In the genomic region with DNA sequence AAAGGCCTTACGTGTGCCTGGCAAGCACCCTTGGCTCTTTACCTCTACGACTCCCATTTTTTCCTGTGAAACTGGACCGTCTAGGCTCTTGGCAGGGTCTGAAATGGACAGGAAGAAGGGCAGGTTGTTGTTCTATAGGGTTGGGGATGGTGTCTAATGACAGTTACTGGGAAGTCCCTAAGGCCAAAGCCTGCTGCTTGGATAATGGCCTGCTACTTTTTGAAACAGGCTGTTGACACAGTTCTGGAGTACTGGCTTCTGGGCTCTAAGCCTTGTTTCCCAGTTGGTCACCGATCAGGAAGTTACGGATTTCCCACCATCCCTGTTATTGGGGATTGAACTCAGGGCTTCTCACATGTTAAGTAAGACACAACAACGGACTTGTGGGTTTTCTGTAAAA, we compare ENCODE assay signal across 7 mouse cellular contexts. TPM values are rescaled to one million over a fixed set of nuclear protein-coding genes. Genes with fewer than 3 reads are reported as not detected.
A peak's percentile ranks its signal among the peaks of the same experiment; 100 is the strongest.
DNase-seq lines count a peak whose midpoint lies in the region; ATAC-seq and TF ChIP-seq lines count a peak whose summit lies in the region.

No protein-coding gene starts in this region.

- peak overlapping the region; percentile 77 for H3K4me2 ChIP-seq in forebrain, embryonic 14.5 days (ENCODE audit: low read length)
- 0 out of 2 replicates have a peak overlapping the region, but pooled peaks have one; percentile 72 for H3K4me2 ChIP-seq in liver, embryonic 11.5 days

- peaks cover 56% of the 10 kb centered on the region for H3K4me1 ChIP-seq in liver, adult 2 months (ENCODE audit: control insufficient read depth, insufficient read depth, low read length)
- peaks cover 54% of the 10 kb centered on the region for H3K4me1 ChIP-seq in forebrain, embryonic 14.5 days (ENCODE audit: control insufficient read depth, insufficient read depth, low read length)
- peaks cover 41% of the 10 kb centered on the region for H3K4me1 ChIP-seq in liver, embryonic 11.5 days (replicated peaks; ENCODE audit: control insufficient read depth, insufficient read depth, low read length)
- H3K4me1 ChIP-seq in olfactory bulb, adult 2 months (ENCODE audit: control insufficient read depth, insufficient read depth, low read length), result peaks cover 46% of the 10 kb centered on the region

- no peak for TF ChIP-seq CTCF in liver, adult 2 months (IDR thresholded peaks at IDR 0.05; ENCODE audit: low read depth, low read length)
- TF ChIP-seq CTCF in olfactory bulb, adult 2 months (IDR thresholded peaks at IDR 0.05; ENCODE audit: insufficient read depth, low read depth, low read length), result no peak

- peak; percentile 56 for DNase-seq in liver, adult 2 months (ENCODE audit: extremely low read depth, low read depth, low spot score)
- DNase-seq in liver, result no peak
- DNase-seq in forebrain, embryonic 14.5 days (ENCODE audit: low spot score), result no peak
- no peak for DNase-seq in liver, embryonic 11.5 days (ENCODE audit: low spot score)
- DNase-seq in embryo, embryonic 10 days (ENCODE audit: low spot score), result no peak
- no peak for DNase-seq in kidney, adult 11 months

- no peak for ATAC-seq in forebrain, embryonic 14.5 days
- ATAC-seq in liver, embryonic 11.5 days (replicated peaks; ENCODE audit: low FRiP score), result no peak

- no peaks in the 10 kb centered on the region for H3K9me3 ChIP-seq in forebrain, embryonic 14.5 days (replicated peaks; ENCODE audit: control insufficient read depth, low read length)
- H3K9me3 ChIP-seq in liver, embryonic 11.5 days (ENCODE audit: control insufficient read depth, low read length), result no peaks in the 10 kb centered on the region

- 17% methylated on average over 6 of the region's 6 CpGs for WGBS in liver, adult 2 months
- WGBS in forebrain, embryonic 14.5 days, result 94% methylated on average over 6 of the region's 6 CpGs
- WGBS in liver, embryonic 11.5 days, result 89% methylated on average over 6 of the region's 6 CpGs
- 58% methylated on average over 6 of the region's 6 CpGs for WGBS in olfactory bulb, adult 2 months

- H3K27me3 ChIP-seq in liver, adult 2 months (ENCODE audit: control insufficient read depth, insufficient read depth, low read length), result no peaks in the 10 kb centered on the region
- no peaks in the 10 kb centered on the region for H3K27me3 ChIP-seq in forebrain, embryonic 14.5 days (replicated peaks; ENCODE audit: control insufficient read depth, insufficient read depth, low read length)
- H3K27me3 ChIP-seq in liver, embryonic 11.5 days (replicated peaks; ENCODE audit: control insufficient read depth, insufficient read depth, low read length), result no peaks in the 10 kb centered on the region

- no peak for TF ChIP-seq POLR2A in liver, adult 2 months (IDR thresholded peaks at IDR 0.05; ENCODE audit: extremely low read depth, insufficient read depth, low read length)
- no peak for TF ChIP-seq POLR2A in olfactory bulb, adult 2 months (IDR thresholded peaks at IDR 0.05; ENCODE audit: insufficient read depth, low read depth, low read length)

- H3K4me3 ChIP-seq in liver, adult 2 months (ENCODE audit: insufficient read depth, low read depth, low read length), result no peak overlapping the region
- no peak overlapping the region for H3K4me3 ChIP-seq in forebrain, embryonic 14.5 days (ENCODE audit: low read depth, low read length)
- no peak overlapping the region for H3K4me3 ChIP-seq in liver, embryonic 11.5 days (ENCODE audit: low read depth, low read length)
- 0 out of 2 replicates have a peak overlapping the region, but pooled peaks have one; percentile 2 for H3K4me3 ChIP-seq in olfactory bulb, adult 2 months (ENCODE audit: insufficient read depth, low read depth, low read length)

- peak overlapping the region; percentile 43 for H3K27ac ChIP-seq in liver, adult 2 months (replicated peaks; ENCODE audit: insufficient read depth, low read depth, low read length)
- no peak overlapping the region for H3K27ac ChIP-seq in forebrain, embryonic 14.5 days (ENCODE audit: low read depth, low read length)
- no peak overlapping the region for H3K27ac ChIP-seq in liver, embryonic 11.5 days (ENCODE audit: low read depth, low read length)
- H3K27ac ChIP-seq in olfactory bulb, adult 2 months (ENCODE audit: insufficient read depth, low read depth, low read length), result no peak overlapping the region

- no peaks in the 10 kb centered on the region for H3K36me3 ChIP-seq in liver, adult 2 months (ENCODE audit: control insufficient read depth, insufficient read depth, low read length)
- no peaks in the 10 kb centered on the region for H3K36me3 ChIP-seq in forebrain, embryonic 14.5 days (ENCODE audit: control insufficient read depth, insufficient read depth, low read length)
- no peaks in the 10 kb centered on the region for H3K36me3 ChIP-seq in liver, embryonic 11.5 days (ENCODE audit: control insufficient read depth, insufficient read depth, low read length)

- H3K79me2 ChIP-seq in liver, adult 2 months (ENCODE audit: control insufficient read depth, insufficient read depth, low read length), result peaks cover 47% of the 10 kb centered on the region

- H3K9ac ChIP-seq in liver, adult 2 months (ENCODE audit: low read depth, low read length), result peak overlapping the region; percentile 3; the same call in 1 of the 2 replicates
- H3K9ac ChIP-seq in forebrain, embryonic 14.5 days (ENCODE audit: low read length), result peak overlapping the region; percentile 7; the same call in 1 of the 2 replicates
- no peak overlapping the region; the same call in 1 of the 2 replicates for H3K9ac ChIP-seq in liver, embryonic 11.5 days (ENCODE audit: low read depth, low read length)

RNA-seq across cellular contexts. Expression of a gene that starts 2.9 kb away (rescaled TPM):
- 227 and 309 TPM in 2 replicates for total RNA-seq in liver, adult 2 months (2014; rRNA removed)
- polyA plus RNA-seq in liver, adult 2 months (2012; rRNA removed), result 584 and 608 TPM in 2 replicates
- polyA plus RNA-seq in forebrain, embryonic 14.5 days (2014; fragmentation: Nextera tagmentation; extraction: Ambion mirVana), result 164 and 170 TPM in 2 replicates
- 57.0 and 59.8 TPM in 2 replicates for polyA plus RNA-seq in liver, embryonic 11.5 days (2014; fragmentation: Nextera tagmentation; extraction: Ambion mirVana)
- 231 and 580 TPM in 2 replicates for polyA plus RNA-seq in olfactory bulb, adult 2 months (2012; ENCODE audit: insufficient read depth, insufficient read length, low replicate concordance, missing spikeins)
